Mouse (Mus musculus) cerebellum, adult 2 months (tissue): ENCODE results near the gene Stx2.

ENCODE experiments used
- CTCF ChIP-seq: fragments of 200-500 bp; IDR thresholded peaks from 2 replicates; pipeline ENCODE4 v1.5.1; 2011; ENCODE audit warnings: low read depth, mild to moderate bottlenecking, control low read depth, low read length, moderate library complexity, borderline replicate concordance; ENCODE audit not compliant: insufficient read depth
- POLR2A ChIP-seq: fragments of 200-500 bp; IDR thresholded peaks from 2 replicates; pipeline ENCODE4 v1.6.1; 2011; ENCODE audit warnings: low read length, control low read depth, borderline replicate concordance; ENCODE audit not compliant: insufficient read depth

DNA sequence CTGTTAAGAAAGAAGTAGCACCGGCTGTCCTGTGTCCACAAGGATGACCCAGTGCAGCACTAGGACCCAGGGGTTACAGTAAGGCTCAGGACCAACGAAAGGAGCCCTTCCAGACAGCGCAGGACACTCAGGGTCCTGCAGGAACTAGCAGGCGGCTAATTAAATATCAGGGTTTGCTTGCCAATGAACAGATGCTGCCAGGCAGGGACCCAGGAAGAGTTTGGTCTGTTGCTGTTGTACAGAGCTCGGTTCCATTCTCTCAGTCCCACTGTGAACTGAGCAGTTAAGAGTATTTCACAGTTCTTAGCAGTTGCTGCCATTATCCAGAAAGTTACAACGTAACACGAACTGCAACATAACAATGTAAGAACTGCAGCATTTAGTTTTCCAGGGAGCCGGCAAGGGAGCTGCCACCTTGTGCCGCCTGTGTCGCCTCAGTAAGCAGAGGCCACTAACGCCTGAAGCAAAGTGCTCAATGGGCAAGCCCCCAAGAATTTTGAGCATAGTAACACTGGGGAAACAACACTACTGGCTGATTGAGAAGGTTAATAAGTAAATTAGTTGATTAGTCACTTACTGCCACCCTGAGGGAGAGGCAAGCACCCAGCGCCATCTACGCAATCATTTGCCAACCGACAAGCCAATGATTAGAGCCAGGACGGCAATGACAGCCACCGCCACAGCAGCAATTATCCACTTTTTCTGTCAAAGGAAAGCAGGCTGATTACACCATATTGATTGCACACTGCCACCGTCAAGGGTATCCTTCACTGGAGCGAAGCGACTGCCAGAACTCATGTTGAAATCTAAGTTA, 21.0 kb downstream of the Stx2 start:
- TF ChIP-seq POLR2A (no peak), CTCF (no peak)
